Mouse (Mus musculus): ENCODE measurements around the gene Anapc1. TPM values are rescaled to one million over a fixed set of nuclear protein-coding genes. Genes with fewer than 3 reads are reported as not detected.

The Anapc1 gene
- polyA plus RNA-seq, 1 experiment from 2014 or later: 91.2 TPM

- WGBS: 57% methylated on average over 6 of the region's 6 CpGs
These were observed 25.7 kb upstream of the Anapc1 start for GRCm38 (mm10) chr2:128712940-128713339.

DNA sequence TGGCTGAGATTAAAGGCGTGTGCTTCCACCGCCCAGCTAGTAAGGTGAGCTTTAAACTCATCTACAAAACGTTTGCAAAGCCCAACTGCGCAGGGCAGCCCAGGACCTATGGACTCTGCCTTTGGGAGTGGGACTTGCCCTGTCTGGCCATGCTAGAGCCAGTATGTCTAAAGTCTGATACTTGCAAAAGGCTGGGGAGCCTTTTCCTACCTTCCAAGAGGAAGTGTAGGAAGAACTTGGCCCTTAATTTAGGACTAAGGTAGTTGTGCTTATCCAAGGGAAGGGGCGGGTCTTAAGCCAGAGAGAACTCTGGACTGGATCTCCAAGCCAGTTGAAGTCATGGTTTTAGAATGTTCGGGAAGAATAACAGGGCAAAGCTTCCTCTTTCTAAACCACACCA lies 23.4 kb upstream of the Anapc1 start:
- Histone ChIP-seq H3K4me2 (no peak overlapping the region), H3K4me1 (ENCODE audit: insufficient read depth) (peaks cover 18% of the 10 kb centered on the region)
- ATAC-seq (ENCODE audit: insufficient read depth): no peak

More at GRCm38 (mm10) chr2:128712940-128713339, 25.7 kb upstream of the Anapc1 start:
- Histone ChIP-seq H3K36me3 (ENCODE audit: insufficient read depth) (no peaks in the 10 kb centered on the region), H3K27me3 (ENCODE audit: insufficient read depth, low read length) (no peaks in the 10 kb centered on the region), H3K4me3 (ENCODE audit: low read depth, low read length) (no peak overlapping the region), H3K4me1 (ENCODE audit: insufficient read depth) (peaks cover 18% of the 10 kb centered on the region), H3K9me3 (ENCODE audit: low read depth, low read length) (no peaks in the 10 kb centered on the region), H3K27ac (ENCODE audit: low read depth) (peak overlapping the region; percentile 89), H3K4me2 (no peak overlapping the region), H3K9ac (no peak overlapping the region)
- ATAC-seq (ENCODE audit: insufficient read depth) (no peak), DNase-seq (no peak)
- TF ChIP-seq CTCF (IDR thresholded peaks at IDR 0.05; ENCODE audit: low read depth): no peak

GRCm38 (mm10) chr2:128709264-128709663 lies 22.1 kb upstream of the Anapc1 start:
- H3K4me3 ChIP-seq (ENCODE audit: low read depth, low read length): no peak overlapping the region
- H3K27ac ChIP-seq (ENCODE audit: low read depth): no peak overlapping the region
- no peaks in the 10 kb centered on the region for H3K36me3 ChIP-seq (ENCODE audit: insufficient read depth)
- H3K4me2 ChIP-seq: no peak overlapping the region
- no peaks in the 10 kb centered on the region for H3K27me3 ChIP-seq (ENCODE audit: insufficient read depth, low read length)
- ATAC-seq (ENCODE audit: insufficient read depth): no peak
- TF ChIP-seq CTCF (IDR thresholded peaks at IDR 0.05; ENCODE audit: low read depth): no peak
- no peak overlapping the region for H3K9ac ChIP-seq
- peaks cover 11% of the 10 kb centered on the region for H3K4me1 ChIP-seq (ENCODE audit: insufficient read depth)
- H3K9me3 ChIP-seq (ENCODE audit: low read depth, low read length): no peaks in the 10 kb centered on the region
- 45% methylated on average over 6 of the region's 6 CpGs for WGBS
- DNase-seq: no peak

More for the DNA sequence above, 23.4 kb upstream of the Anapc1 start:
- WGBS: 76% methylated on average over 6 of the region's 6 CpGs
- Histone ChIP-seq H3K36me3 (ENCODE audit: insufficient read depth) (no peaks in the 10 kb centered on the region), H3K27me3 (ENCODE audit: insufficient read depth, low read length) (no peaks in the 10 kb centered on the region), H3K27ac (ENCODE audit: low read depth) (no peak overlapping the region), H3K4me3 (ENCODE audit: low read depth, low read length) (no peak overlapping the region), H3K9me3 (ENCODE audit: low read depth, low read length) (no peaks in the 10 kb centered on the region), H3K9ac (no peak overlapping the region)
- TF ChIP-seq CTCF (IDR thresholded peaks at IDR 0.05; ENCODE audit: low read depth): no peak
- DNase-seq: no peak

GRCm38 (mm10) chr2:128704474-128704873 lies 17.3 kb upstream of the Anapc1 start:
- H3K36me3 ChIP-seq (ENCODE audit: insufficient read depth): no peaks in the 10 kb centered on the region
- no peaks in the 10 kb centered on the region for H3K9me3 ChIP-seq (ENCODE audit: low read depth, low read length)
- 68% methylated on average over 3 of the region's 3 CpGs for WGBS
- no peak for TF ChIP-seq CTCF (IDR thresholded peaks at IDR 0.05; ENCODE audit: low read depth)
- no peaks in the 10 kb centered on the region for H3K4me1 ChIP-seq (ENCODE audit: insufficient read depth)
- DNase-seq: peak; percentile 49
- H3K4me2 ChIP-seq: no peak overlapping the region
- H3K9ac ChIP-seq: no peak overlapping the region
- ATAC-seq (ENCODE audit: insufficient read depth): no peak
- no peak overlapping the region for H3K27ac ChIP-seq (ENCODE audit: low read depth)
- H3K4me3 ChIP-seq (ENCODE audit: low read depth, low read length): no peak overlapping the region
- H3K27me3 ChIP-seq (ENCODE audit: insufficient read depth, low read length): no peaks in the 10 kb centered on the region

DNA sequence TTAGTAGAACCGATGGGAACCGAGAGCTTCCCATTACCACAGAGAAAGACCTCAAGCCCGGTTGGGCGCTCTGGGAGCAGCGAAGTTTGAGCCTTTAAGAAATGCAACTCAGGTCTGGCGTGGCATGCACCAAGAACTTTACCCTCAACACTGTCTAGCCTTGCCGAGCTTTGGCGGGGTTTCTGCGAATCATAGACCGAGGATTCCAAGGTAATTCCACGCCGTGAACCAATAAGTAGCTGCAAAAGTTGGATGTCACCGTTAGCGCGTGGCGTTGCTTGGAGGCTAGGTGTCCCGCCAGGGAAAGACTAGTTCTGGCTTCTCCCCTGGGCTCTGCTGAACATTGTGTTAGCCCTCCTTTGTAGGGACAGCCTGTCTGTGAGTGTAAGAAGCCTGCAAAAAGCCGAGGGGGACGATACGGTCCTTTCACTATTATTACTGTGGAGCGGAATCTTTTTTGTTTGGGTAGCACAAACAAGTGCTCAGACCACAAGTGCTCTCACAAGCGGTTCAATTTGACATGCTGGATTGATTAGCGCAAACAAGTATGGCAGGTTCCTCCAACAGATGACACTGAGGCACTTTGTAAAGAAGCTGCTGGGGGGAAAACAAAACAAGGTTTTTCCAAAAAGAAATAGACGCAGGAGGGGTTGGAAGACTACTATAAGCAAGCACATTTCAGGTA lies 12.2 kb upstream of the Anapc1 start:
- Histone ChIP-seq H3K4me3 (ENCODE audit: low read depth, low read length) (peak overlapping the region; percentile 68), H3K4me2 (peak overlapping the region; percentile 91), H3K36me3 (ENCODE audit: insufficient read depth) (no peaks in the 10 kb centered on the region), H3K27me3 (ENCODE audit: insufficient read depth, low read length) (no peaks in the 10 kb centered on the region), H3K9me3 (ENCODE audit: low read depth, low read length) (no peaks in the 10 kb centered on the region), H3K27ac (ENCODE audit: low read depth) (peak overlapping the region; percentile 90), H3K9ac (peak overlapping the region; percentile 70), H3K4me1 (ENCODE audit: insufficient read depth) (no peaks in the 10 kb centered on the region)
- WGBS: under 1% methylated on average over 24 of the region's 24 CpGs
- ATAC-seq (ENCODE audit: insufficient read depth): peak; percentile 26
- peak; percentile 74 for DNase-seq
- no peak for TF ChIP-seq CTCF (IDR thresholded peaks at IDR 0.05; ENCODE audit: low read depth)

- Histone ChIP-seq H3K27me3 (ENCODE audit: insufficient read depth, low read length) (no peaks in the 10 kb centered on the region), H3K9me3 (ENCODE audit: low read depth, low read length) (no peaks in the 10 kb centered on the region), H3K9ac (peak within 1 kb of the TSS; percentile 70), H3K4me3 (ENCODE audit: low read depth, low read length) (peak within 1 kb of the TSS; percentile 68), H3K36me3 (ENCODE audit: insufficient read depth) (no peaks in the 10 kb centered on the region), H3K27ac (ENCODE audit: low read depth) (peak within 1 kb of the TSS; percentile 90), H3K4me1 (ENCODE audit: insufficient read depth) (no peaks in the 10 kb centered on the region), H3K4me2 (peak within 1 kb of the TSS; percentile 91)
- peak; percentile 89 for DNase-seq
- no peak for TF ChIP-seq CTCF (IDR thresholded peaks at IDR 0.05; ENCODE audit: low read depth)
- ATAC-seq (ENCODE audit: insufficient read depth): peak; percentile 93
- under 1% methylated on average over 30 of the region's 30 CpGs for WGBS
These were observed 11.5 kb upstream of the Anapc1 start, which contains the start of gene Mertk for GRCm38 (mm10) chr2:128698693-128699181. Gene Mertk (plus strand): TSS chr2:128698956.

DNA sequence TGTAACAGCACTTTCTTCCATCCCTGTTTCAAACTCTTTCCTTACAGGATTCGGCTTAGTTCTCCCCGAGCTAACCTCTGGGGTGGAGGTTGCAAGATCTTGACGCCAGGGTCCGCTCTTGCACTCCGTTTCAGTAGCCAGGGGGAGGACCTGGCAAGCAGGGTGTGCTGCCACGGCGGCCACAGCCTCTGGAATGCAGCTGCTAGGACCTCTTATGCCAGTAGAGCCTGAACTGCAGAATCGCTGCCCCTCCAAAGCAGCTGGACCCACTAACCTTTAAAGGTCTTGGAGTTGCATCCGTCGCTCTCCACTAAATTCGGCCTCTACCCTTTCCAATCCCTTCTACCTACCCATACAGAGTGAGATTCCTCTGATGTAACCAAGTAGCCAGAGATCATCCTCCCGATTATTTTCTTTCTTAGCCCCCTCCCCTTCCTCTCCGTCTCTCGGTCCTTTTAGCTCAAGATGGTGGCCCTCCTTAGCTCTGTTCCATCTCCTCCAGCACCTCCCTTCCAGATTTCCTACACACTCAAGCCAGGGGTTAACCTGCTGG lies 11.0 kb upstream of the Anapc1 start:
- H3K9me3 ChIP-seq (ENCODE audit: low read depth, low read length): no peaks in the 10 kb centered on the region
- under 1% methylated on average over 14 of the region's 14 CpGs for WGBS
- H3K4me2 ChIP-seq: peak overlapping the region; percentile 91
- peak overlapping the region; percentile 90 for H3K27ac ChIP-seq (ENCODE audit: low read depth)
- ATAC-seq (ENCODE audit: insufficient read depth): peak; percentile 92
- H3K36me3 ChIP-seq (ENCODE audit: insufficient read depth): no peaks in the 10 kb centered on the region
- H3K4me1 ChIP-seq (ENCODE audit: insufficient read depth): no peaks in the 10 kb centered on the region
- peak overlapping the region; percentile 33; the same call in 1 of the 2 replicates for H3K9ac ChIP-seq
- peak; percentile 93 for TF ChIP-seq CTCF (IDR thresholded peaks at IDR 0.05; ENCODE audit: low read depth)
- no peaks in the 10 kb centered on the region for H3K27me3 ChIP-seq (ENCODE audit: insufficient read depth, low read length)
- peak; percentile 96 for DNase-seq
- peak overlapping the region; percentile 68 for H3K4me3 ChIP-seq (ENCODE audit: low read depth, low read length)
